Mouse (Mus musculus): Measurements from ENCODE around the gene Arhgap32.

Arhgap32 gene

GRCm38 (mm10) chr9:32192295-32193073 is 76.5 kb downstream of the Arhgap32 start:
- in situ Hi-C loops (cut with MboI, MseI) = no loop called here

GRCm38 (mm10) chr9:32204450-32204990 is 88.6 kb downstream of the Arhgap32 start:
- in situ Hi-C loops (cut with MboI, MseI) = no loop called here

DNA sequence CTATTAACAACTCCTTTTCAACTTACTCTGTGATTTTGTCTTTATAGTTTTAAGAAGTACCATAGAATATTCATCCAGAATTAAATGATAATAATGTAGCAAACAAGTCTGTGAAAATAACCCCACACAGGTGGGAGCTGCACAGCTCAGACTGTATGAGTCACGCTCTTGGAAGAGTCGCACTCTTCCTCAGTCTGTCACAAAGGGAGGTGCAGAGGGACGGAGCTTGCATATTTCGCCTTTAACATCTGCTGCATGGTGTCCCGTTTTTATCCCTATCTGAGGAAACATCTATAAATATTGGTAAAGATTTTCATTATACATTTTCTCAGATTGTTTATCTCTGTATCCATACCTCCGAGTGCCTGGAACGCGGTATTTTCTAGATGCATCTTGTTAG is 91.2 kb downstream of the Arhgap32 start:
- in situ Hi-C loops (cut with MboI, MseI) = no loop called here

DNA sequence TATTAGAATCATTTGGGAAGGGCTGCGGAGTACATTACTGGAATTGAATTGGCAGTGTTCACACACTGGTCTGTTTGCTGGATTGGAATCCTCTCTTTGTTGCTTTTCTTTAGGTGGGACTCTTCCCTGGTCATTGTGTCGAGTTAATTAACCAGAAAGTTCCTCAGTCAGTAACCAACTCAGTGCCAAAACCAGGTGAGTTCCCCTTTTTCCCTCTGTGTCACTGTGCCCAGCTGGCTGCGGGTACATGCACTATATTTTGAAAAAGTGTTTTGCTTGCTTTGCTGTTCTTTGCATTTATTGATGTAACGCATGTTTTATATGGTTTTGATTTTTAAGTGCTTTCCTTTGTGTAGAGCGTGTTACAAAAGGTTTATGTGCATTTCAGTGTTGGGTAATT is 92.1 kb downstream of the Arhgap32 start:
- in situ Hi-C loops (cut with MboI, MseI) = no loop called here

DNA sequence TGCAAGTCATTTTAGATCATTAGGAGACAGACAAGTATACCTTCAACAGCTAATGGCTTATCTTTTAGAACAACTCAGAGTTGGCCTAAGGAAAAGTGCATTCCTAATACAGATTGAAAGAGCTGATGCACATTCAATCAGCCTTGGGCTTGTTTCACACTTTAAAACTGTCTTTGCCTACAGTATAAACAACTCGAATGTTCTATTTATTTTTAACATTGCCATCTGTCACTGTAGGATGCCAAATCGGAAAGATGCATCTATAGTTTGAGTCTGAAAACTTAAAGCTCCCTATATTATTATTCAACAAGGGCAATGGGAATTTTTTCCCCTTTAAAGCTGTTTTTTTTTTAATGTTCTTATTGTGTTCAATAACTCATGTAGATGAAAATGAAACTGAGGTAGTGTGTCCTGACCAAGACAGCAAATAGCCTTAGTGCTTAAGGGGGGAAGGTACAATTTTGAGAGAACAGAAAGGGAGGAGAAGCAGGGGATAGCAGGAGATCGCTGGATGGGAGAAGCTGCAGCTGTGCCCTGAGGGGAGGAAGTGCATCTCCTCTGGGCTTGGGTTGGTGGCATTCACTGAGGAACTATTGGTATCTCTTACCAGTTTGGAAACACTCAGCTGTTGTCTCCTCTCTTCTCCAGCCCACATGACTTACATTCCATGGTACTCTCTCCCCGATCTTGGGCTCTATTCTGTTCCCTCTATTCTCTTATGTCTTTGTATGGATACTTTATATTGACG is 101.1 kb downstream of the Arhgap32 start:
- in situ Hi-C loops (cut with MboI, MseI) = no loop called here

- in situ Hi-C loops (cut with MboI, MseI) = no loop called here
Measured at GRCm38 (mm10) chr9:32219400-32219799, 103.5 kb downstream of the Arhgap32 start.

- in situ Hi-C loops (cut with MboI, MseI) = no loop called here
Measured at GRCm38 (mm10) chr9:32222184-32222583, 106.2 kb downstream of the Arhgap32 start.

DNA sequence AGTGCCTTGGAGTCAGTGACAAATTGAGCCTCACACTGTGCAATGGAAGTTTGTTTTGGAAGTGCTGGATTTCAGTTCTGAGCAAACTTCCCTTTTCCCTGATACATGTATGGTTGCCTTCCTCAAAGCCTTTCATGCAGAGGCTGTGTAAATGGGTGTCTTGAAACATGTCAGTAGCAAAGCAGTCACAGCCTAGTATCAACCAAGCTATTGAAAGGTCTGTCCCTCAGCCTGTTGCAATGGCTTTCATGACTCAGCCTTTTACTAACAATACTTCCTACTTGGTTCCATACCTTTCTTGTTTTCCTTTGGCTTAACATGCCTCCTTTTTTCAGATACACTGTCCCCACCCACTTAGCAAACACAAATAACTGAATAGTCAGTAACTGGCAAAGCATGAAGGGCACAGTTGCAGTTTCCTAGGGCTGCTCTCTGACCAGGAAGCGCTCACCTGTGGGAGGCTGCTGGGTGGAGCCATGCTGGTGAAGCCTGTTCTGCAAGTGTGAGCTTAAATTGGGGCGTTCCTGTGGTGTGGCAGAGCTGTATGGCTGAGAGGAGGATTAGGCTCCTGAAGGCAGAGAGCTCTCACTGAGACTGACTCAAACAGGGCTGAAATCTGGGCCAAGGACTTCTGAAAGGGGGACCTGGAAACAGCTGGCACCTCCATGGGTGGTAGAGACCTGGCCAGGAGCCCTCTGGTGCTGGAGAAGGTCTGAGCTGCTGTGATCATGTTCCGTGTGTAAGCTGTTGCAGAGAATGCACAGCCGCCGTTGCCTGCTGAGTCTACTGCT is 108.0 kb downstream of the Arhgap32 start:
- in situ Hi-C loops (cut with MboI, MseI) = no loop called here

DNA sequence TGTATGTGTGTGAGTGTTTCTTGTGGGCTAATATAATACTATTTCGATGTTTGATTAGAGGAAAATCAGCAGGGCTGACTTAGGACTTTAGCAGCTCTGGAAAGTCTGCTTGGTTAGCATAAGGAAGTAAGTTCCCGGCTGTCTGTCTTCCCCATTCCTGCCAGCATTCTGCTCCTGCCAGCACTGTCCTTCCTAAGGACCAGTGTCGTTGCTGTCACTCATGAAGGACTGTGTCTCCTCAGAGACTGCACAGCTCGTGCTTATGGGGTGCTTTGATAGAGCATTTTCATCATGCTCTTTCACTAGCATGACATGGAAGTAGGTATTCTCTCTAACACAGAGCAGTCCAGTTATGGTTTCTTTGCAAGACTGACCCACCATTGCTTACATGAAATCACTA is 109.0 kb downstream of the Arhgap32 start:
- in situ Hi-C loops (cut with MboI, MseI) = no loop called here

DNA sequence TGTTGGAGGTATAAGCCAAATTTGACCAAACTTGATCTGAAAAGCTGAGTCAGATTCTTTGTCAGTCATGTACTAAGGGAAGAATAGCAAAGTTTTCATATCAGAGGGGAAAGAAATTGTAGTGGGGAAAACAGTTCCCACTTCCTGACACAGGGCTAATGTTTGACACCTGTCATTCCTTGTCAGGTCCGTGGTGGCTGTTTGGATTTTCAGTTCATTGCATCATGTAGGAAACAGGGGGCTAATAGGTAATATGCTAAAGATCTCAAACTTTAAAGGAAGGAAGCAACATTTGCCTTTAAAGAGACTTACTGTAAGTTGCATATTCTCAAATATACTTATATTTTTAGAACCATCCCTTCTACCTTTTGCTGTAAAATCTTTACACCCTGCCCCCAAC is 109.6 kb downstream of the Arhgap32 start:
- in situ Hi-C loops (cut with MboI, MseI) = no loop called here

GRCm38 (mm10) chr9:32227034-32227433 is 111.1 kb downstream of the Arhgap32 start:
- in situ Hi-C loops (cut with MboI, MseI) = no loop called here

GRCm38 (mm10) chr9:32233593-32233992 is 117.7 kb downstream of the Arhgap32 start:
- in situ Hi-C loops (cut with MboI, MseI) = no loop called here

DNA sequence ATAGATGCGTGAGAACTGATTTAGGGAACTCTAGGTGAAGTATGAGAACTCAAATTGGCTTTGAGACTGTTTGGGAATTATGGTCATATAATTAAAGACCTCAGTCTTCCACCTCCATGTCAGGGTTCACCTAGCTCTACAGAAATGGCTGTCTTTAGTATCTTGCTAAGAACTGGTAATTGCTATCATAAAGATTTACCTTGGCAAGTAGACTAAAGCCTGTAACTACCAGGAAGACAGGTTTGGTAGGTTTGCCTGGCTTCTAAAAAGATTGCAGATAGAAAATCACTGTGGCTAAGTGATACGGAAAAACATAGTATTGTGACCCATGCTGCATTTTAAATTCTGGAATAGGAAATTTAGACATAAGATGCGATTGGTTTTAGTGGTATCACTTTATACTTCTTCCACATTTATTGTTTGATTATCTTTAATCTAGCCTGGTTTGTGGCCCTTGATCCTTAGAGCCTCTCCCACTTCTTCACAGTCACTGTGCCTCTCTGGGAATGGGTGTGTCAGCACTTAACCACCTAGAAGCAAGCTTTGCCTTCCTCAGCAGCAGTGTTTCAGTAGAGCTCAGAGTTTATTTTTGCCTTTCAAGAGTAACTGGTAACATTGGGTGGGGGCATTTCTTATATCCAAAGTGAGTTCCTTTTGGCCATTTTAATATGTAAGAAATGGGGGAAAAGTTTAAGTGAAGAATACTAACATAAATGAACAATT is 119.0 kb downstream of the Arhgap32 start:
- in situ Hi-C loops (cut with MboI, MseI) = no loop called here

GRCm38 (mm10) chr9:32238899-32239298 is 123.0 kb downstream of the Arhgap32 start:
- in situ Hi-C loops (cut with MboI, MseI) = no loop called here

DNA sequence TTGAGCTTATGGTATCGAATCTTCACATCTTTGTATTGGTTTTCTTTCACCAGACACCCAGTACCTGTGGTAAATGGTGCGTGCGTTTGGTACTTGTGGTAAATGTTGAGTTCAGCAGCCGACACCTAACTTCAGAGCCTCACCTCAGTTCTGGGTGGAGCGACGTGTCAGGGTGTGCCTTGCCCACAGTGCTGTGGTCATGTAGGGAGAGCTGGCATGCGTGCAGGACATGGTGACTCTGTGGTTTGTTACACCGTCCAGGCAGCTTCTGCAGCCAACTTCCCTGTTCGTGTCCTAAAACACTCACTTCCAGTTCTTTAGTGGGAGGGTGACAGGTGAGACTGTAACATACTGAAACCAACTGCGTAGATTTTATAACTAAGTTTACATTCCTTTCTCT is 123.5 kb downstream of the Arhgap32 start:
- in situ Hi-C loops (cut with MboI, MseI) = no loop called here

DNA sequence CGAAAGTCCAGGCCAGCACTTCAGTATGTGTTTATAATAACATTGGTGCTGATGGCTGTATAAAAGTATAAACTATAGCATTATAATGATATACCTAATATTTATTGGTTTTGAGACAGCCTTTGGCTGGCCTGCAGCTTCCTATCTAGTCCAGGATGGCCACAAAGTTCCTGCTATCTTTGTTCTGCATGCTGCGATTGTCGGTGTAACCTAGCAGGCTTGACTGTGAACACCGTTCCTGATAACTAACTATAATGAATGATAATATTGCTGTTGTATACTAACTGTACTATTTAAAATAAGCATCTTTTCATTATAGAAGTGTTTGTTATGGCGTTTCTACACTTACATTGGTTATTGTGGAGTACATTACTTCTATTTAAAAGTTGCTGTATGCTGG is 124.5 kb downstream of the Arhgap32 start:
- in situ Hi-C loops (cut with MboI, MseI) = no loop called here

DNA sequence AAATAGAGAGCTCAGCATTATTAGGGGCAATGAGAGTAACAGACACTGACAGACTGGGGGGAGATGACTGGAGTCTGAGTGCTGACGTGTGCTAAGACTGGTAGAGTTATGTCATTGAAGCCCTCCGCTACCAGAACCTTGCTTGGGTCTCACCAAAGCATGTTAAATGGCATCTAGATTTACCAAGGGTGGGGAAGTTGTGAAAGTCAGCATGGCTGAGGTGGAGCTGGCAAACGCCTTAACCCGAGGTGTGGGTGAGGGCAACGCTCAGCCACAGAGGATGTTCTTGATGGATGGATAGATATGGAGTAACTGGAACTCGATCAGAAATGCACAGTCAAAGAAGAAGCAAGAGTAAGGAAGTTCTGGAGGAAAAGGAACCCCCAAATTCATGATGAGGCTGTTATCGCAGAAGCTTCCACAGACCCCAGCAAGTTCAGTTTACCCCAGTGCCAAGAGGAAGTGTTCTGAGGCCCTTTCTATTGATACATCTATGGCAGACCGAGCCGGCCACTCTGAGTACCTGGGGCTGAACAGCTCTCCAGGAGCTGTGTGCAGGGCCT is 125.8 kb downstream of the Arhgap32 start:
- in situ Hi-C loops (cut with MboI, MseI) = no loop called here

DNA sequence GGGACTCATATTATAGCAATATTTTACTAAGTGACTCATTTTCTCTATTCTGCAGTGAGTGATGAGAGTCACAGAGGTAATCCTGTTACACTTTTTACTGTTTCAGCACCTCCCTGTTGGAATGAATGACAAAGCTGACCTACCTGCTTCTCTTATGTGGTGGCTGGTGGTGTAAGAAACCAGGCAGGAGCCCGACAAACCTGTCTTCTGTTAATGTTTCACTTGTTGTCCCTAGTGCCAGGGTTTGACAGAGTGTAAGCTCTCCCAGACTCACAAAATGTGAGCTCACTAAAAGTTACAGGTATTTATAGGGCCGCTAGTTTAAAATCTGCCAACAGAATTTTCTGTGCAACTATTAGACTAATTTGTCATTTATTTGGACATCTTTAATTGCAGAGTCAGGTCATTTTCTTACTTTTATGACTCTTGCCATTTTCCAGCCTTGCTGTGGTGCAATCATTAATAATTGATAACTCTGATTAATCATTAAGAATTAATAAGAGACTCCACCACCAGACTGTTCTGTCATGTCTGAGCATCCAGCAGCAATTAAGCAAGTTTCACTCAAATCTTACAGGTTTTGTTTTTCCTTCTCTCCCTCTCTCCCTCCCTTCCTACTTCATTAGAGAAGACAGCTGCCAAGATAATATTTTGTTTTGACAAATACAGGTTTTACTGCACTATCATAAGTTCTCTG is 127.1 kb downstream of the Arhgap32 start:
- in situ Hi-C loops (cut with MboI, MseI) = no loop called here

- in situ Hi-C loops (cut with MboI, MseI) = no loop called here
Measured at GRCm38 (mm10) chr9:32245237-32245636, 129.3 kb downstream of the Arhgap32 start.

GRCm38 (mm10) chr9:32246123-32246716 is 130.3 kb downstream of the Arhgap32 start:
- in situ Hi-C loops (cut with MboI, MseI) = no loop called here
